Mouse (Mus musculus): ENCODE measurements around the gene Jph2.

DNA sequence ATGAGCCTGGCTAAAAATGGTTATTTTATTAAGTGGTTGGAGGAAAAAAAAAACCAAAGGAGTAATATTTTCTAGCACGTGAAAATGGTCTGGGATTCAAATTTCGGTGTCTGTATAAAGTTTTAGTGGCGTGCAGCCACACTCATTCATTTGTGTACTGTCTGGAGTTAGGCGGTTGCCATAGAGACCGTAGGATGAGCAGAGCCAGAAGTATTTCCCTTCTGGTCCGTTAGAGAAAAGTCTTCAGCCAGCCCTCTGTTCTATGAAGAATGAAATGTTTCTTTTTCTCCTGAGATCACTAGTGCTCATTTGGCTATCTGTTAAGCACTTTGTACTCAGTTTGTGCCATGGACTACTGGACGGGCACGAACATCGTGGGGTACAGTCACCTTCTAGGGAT, 48.4 kb downstream of the Jph2 start:
- no peak for TF ChIP-seq CTCF (IDR thresholded peaks at IDR 0.05; ENCODE audit: low read depth, low read length)
- no peak for TF ChIP-seq POLR2A (IDR thresholded peaks at IDR 0.05; ENCODE audit: borderline replicate concordance, low read depth, low read length)
